Mouse (Mus musculus) ovary, postnatal 10 days (tissue): ENCODE measurements at regions not wholly inside any gene's neighbourhood (a gene's known extent, or its start where the extent isn't known, plus 50 kb on each side); places are given as distances from the start of the nearest gene placed in this dataset.

Source experiments
- DNase-seq: peaks from one replicate; pipeline ENCODE4 v3.0.0; 2022; ENCODE audit warnings: low spot score

GRCm38 (mm10) chr1:120911962-120912670 is 309.9 kb downstream of the En1 start:
- no peak for DNase-seq

DNA sequence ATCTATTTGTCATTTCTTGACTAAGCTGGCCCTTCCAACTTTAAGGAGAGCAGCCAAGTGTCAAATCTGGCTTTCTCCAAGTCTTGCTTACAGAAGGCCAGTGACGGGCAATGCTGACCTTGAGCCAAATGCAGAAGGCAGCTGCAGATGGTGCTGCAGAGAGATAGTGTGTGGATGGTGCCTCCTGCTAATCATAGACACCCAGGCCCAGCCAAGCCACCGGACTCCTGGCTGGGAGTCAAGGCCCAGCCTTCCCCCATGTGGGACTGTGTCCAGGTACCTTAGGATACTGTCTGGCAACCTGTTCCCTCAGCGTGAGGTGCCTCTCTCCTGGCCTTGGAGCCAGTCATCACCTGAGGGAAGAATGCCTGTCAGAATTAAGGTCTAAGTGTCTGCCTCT is 319.3 kb downstream of the En1 start:
- DNase-seq = no peak

- no peak for DNase-seq
Measured at GRCm38 (mm10) chr1:120925271-120925670, 323.1 kb downstream of the En1 start.

DNA sequence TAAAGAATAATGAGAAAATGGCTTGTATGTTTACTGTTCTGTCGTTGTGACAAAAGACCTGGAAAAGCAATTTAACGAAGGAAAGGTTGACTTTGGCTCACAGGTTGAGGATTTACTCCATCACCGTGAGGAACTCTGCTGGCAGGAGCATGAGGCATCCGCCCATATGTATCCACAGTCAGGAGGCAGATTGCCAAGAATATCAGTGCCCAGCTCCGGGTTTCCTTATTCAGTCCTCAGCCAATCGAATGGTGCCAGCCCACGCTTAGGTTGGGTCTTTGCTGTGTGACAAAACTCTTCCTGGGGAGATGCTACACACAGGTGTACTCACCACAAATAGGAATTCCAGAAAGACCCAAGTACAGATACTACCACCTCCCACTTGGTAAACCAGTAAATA is 327.9 kb downstream of the En1 start:
- DNase-seq = no peak

DNA sequence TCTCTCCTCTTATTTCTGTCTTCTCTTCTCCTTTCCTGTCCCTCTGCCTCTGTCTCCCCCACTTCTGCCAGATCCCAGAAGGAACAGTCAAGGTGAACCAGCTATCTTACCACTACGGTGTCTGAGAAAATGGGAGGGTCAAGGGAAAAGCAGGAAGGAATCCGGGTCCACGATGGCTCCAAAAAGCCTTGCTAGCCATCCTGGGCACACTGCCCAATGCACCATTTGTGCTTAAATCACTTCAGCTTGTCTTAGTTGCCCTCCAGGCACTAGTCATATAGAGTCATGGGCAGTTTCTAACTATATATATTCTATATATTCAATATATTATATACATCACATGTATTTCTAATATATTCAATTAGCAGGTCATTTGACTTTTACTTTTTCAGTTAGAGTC is 333.1 kb downstream of the En1 start:
- DNase-seq = no peak

DNA sequence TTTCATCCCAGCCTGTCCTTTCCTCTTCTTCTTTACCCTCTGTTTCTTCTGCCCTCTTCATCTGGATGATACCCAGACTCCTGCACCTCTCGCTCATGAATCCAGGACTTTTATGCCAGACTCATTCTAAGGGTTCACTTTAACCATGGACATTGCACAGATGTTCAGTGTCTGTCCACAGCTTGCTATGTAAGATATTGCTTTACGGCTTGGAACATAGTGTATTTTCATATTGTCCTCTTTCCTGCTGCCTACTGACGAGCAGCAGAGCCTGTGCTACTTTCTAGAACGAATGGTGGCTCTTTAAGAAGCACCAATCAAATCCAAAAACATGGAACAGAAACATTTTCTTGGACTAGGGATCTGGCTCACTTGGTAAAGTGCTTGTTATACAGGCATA is 341.5 kb downstream of the En1 start:
- DNase-seq = no peak

DNA sequence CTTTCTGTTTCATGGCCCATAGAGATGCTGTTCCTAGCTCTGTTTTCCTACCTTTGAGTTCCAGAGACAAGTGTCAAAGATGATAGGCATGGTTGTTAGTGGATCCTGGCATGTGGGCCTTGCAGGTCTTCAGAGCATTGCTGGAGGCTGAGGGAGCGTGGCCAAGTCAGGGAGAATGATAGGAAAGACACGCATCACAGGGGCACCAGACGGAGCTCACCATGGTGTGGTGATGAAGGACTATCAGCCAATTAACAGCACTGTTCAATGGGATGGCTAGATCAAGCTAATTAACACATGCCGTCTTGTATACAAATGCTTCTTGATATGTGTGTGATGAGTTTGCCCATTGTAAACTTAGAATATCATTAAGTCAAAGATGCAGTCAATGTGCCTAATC is 344.1 kb downstream of the En1 start:
- no peak for DNase-seq

GRCm38 (mm10) chr1:120961235-120961634 is 359.0 kb downstream of the En1 start:
- DNase-seq = no peak

DNA sequence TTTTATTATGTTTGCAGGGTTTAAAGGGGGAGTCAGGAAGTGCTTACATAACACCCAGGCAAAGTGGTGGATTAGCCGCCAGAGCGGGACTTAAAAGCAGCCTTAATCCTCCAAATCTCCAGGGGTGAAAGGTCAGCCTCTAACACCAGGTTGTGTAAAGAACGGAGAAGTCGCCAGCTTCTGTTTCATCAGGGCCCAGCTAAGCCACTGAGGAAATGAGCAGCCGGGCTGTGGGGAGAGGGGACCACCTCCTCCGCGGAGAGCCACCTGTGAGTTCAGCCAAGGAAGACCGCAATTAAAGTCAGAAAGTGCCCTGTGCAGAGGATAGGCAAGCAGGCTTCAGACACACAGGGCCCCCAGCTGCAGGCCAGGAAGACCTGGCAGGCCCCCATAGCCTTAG is 359.8 kb downstream of the En1 start:
- DNase-seq = no peak

- DNase-seq = no peak
Measured at GRCm38 (mm10) chr1:120963477-120964178, 361.4 kb downstream of the En1 start.

DNA sequence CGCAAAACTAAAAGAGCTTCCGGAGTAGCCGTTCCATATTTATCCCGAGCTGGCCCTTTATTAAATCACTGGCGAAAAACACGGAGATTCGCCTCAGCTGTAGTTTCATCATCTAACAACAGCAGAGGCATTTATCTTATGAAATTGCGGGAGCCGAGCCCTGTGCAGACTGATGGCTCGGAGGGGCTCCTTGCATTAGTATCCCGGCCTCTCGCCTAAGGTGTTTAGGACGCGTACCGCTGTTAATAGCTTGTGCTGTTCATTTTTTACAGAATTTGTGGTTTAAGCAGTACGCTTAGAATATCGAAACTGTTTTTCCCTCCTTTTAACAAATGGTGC is 361.9 kb downstream of the En1 start:
- no peak for DNase-seq

- DNase-seq = no peak
Measured at GRCm38 (mm10) chr1:120966132-120966531, 363.9 kb downstream of the En1 start.

DNA sequence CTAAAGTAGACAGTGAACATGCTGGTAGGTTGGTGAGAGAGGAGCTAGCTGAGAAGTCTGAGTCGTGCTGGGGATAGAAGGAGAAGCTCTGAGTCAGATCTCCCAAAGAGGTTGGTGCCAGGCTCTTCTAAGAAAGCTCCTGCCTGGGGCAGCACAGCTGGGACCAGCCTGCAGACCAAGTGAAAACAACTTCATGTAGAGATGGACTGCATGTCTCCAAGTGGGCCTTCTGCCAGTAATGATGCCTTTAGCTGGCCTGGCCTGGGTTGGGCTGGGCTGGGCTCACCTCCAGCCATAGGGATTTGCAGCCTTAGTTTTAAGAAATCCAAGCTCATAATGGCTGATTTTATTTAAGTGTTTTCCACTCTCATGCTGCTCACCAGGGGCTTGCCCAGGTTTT is 357.7 kb downstream of the Insig2 start:
- no peak for DNase-seq

- DNase-seq = no peak
Measured at GRCm38 (mm10) chr1:121004535-121004934, 327.9 kb downstream of the Insig2 start.

DNA sequence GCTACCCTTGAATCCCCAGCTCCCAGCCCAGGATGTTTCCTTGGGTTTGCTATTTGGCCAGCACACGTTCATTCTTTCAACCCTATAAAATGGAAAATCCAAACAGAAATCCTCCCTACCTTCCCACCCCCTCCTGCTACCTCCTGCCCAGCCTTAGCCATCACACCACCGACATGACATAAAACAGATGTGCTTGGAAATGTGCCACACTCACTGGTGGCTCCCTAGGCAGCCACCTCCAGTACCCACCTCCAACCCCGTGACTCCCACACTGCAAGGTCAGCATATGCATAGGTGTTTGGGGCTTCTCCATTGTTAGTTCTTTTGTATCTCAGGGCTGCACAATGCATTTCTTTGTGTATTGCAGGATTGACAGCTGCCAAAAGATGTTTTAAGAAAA is 327.2 kb downstream of the Insig2 start:
- DNase-seq = no peak

DNA sequence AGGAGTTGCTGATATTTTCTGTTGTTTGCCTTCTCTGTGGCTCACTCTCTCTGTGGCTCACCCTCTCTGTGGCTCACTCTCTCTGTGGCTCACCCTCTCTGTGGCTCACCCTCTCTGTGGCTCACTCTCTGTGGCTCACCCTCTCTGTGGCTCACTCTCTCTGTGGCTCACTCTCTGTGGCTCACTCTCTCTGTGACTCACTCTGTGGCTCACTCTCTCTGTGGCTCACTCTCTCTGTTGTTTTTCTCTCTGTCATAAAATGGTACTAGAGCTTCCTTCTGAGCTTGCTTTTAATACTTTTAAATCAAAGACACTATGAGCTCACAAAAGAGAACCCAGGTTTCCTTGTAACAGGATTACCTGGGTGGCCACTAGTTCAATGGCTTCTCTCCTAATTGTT is 320.3 kb downstream of the Insig2 start:
- no peak for DNase-seq

GRCm38 (mm10) chr1:121013839-121014503 is 318.4 kb downstream of the Insig2 start:
- DNase-seq = no peak

DNA sequence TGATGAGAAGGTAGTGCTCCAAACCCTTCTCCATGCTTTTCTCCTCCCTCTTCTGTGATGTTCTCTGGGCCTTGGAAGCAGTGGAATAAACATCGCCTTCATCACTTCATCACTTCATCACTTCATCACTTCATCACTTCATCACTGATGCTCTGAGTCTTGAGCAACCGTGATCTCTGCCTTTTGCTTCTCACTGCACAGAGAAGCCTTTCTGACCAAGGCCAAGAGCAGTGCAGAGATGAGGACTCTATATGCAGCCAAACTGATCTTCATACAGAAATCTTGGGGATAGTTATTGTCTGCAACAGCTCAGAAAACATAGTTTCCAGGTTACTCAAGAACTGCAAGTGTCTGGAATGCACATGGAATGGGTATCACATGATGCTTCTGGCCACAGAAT is 303.0 kb downstream of the Insig2 start:
- DNase-seq = no peak

- DNase-seq = no peak
Measured at GRCm38 (mm10) chr1:121034761-121035393, 297.5 kb downstream of the Insig2 start.

DNA sequence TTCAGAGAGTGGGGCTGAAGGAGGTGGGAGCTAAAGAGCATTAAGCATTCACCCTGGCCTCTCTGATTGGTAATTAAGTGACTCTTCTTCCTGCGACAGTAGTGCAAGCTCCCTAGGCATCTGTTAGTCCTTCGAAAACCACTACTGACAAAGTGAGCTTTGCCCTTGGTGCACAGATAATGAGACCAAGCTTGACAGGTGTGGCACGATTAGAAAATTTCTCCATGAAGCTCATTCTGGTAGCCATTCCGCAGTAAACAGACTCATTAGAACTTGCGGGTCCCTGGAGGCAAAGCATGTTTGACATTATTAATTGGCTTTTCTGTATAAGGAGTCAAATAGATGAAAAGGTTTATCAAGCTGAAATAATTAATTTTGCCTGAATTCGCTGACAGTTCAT is 285.8 kb downstream of the Insig2 start:
- DNase-seq = no peak

- no peak for DNase-seq
Measured at GRCm38 (mm10) chr1:121047406-121047805, 285.0 kb downstream of the Insig2 start.

DNA sequence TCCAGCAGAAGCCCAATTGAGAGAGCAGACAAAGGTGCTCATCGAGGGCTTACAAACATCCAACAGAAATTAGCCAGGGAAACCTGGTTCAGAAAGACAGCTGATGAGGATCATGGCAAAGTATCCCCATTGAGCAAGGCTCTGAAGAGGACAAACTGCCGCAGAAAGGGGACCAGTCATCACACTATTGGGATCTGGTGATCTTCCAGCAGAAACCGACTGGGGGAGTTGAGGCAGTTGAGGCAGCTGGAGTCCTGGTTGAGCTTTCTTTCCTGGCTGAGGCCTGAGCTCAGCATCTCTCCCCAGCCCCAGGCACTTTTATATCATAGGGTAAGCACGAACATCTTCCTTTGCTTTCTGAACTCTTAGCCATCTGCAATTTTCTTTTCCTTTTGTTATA is 282.7 kb downstream of the Insig2 start:
- DNase-seq = no peak
